Mouse (Mus musculus) testis, adult 2 months (tissue): ENCODE data around the gene Fam192a. TPM values are rescaled to one million over a fixed set of nuclear protein-coding genes. Genes with fewer than 3 reads are reported as not detected.

ENCODE experiments used
- H3K27ac ChIP-seq: fragments of 200-500 bp; 2 replicates; pipeline ENCODE4 v1.5.1; 2012; ENCODE audit warnings: low read depth, low read length; ENCODE audit not compliant: control insufficient read depth, insufficient read depth
- H3K27me3 ChIP-seq: fragments of 200-500 bp; 2 replicates; pipeline ENCODE4 v1.6.1; 2012; ENCODE audit warnings: mild to moderate bottlenecking, low read length, moderate library complexity; ENCODE audit not compliant: control insufficient read depth, insufficient read depth
- H3K36me3 ChIP-seq: fragments of 200-500 bp; 2 replicates; pipeline ENCODE4 v1.6.1; 2012; ENCODE audit warnings: mild to moderate bottlenecking, low read length; ENCODE audit not compliant: control insufficient read depth, insufficient read depth
- H3K4me1 ChIP-seq: fragments of 200-500 bp; 2 replicates; pipeline ENCODE4 v1.6.1; 2012; ENCODE audit warnings: low read length; ENCODE audit not compliant: control insufficient read depth, insufficient read depth
- H3K4me3 ChIP-seq: fragments of 200-500 bp; 2 replicates; pipeline ENCODE4 v1.5.1; 2012; ENCODE audit warnings: low read depth, mild to moderate bottlenecking, low read length, moderate library complexity, mixed read lengths; ENCODE audit not compliant: control insufficient read depth
- CTCF ChIP-seq: fragments of 200-500 bp; IDR thresholded peaks from 2 replicates; pipeline ENCODE4 v1.5.1; 2012; ENCODE audit warnings: low read depth, mild to moderate bottlenecking, inconsistent platforms, low read length, moderate library complexity; ENCODE audit not compliant: control insufficient read depth, insufficient read depth, insufficient replicate concordance
- POLR2A ChIP-seq: fragments of 200-500 bp; IDR thresholded peaks from 2 replicates; pipeline ENCODE4 v1.6.1; 2012; ENCODE audit warnings: low read depth, mild to moderate bottlenecking, inconsistent platforms, low read length, moderate library complexity; ENCODE audit not compliant: control insufficient read depth
- polyA plus RNA-seq: library from polyadenylated mRNA; depleted of rRNA; stranded (reverse); fragments of >200 nt; gene quantifications from 2 replicates; pipeline ENCODE4 v1.2.3, GENCODE M21; 2012; rRNA removed

Fam192a gene
- 25.1 TPM in 2 replicates for polyA plus RNA-seq

GRCm38 (mm10) chr8:94601607-94602385, at the start of gene Fam192a, which contains the start of gene Rspry1:
Gene Fam192a, minus strand, starts transcription at chr8:94601997.
Gene Rspry1, plus strand, starts transcription at chr8:94601937.
- Histone ChIP-seq H3K4me1 (peaks cover 2% of the 10 kb centered on the region; the same call in 1 of the 2 replicates), H3K4me3 (peak within 1 kb of the TSS; percentile 100), H3K27me3 (no peaks in the 10 kb centered on the region), H3K27ac (peak within 1 kb of the TSS; percentile 99), H3K36me3 (no peaks in the 10 kb centered on the region)
- TF ChIP-seq POLR2A, result peak; percentile 99
- peak; percentile 13; the same call in 1 of the 2 replicates for TF ChIP-seq CTCF

GRCm38 (mm10) chr8:94649496-94649895, 47.7 kb upstream of the Fam192a start:
- TF ChIP-seq CTCF, result no peak
- no peak for TF ChIP-seq POLR2A
- Histone ChIP-seq H3K36me3 (peaks cover 3% of the 10 kb centered on the region; the same call in 1 of the 2 replicates), H3K4me1 (no peaks in the 10 kb centered on the region)

GRCm38 (mm10) chr8:94646165-94646564, 44.4 kb upstream of the Fam192a start:
- H3K4me1 ChIP-seq, result no peaks in the 10 kb centered on the region
- H3K27ac ChIP-seq, result no peak overlapping the region
- no peaks in the 10 kb centered on the region for H3K27me3 ChIP-seq
- no peak for TF ChIP-seq CTCF
- TF ChIP-seq POLR2A, result no peak
- 0 out of 2 replicates have a peak, but pooled peaks cover 1% of the 10 kb centered on the region for H3K36me3 ChIP-seq
- no peak overlapping the region for H3K4me3 ChIP-seq

More at GRCm38 (mm10) chr8:94649496-94649895, 47.7 kb upstream of the Fam192a start:
- no peaks in the 10 kb centered on the region for H3K27me3 ChIP-seq
- H3K4me3 ChIP-seq, result no peak overlapping the region
- no peak overlapping the region for H3K27ac ChIP-seq

- Histone ChIP-seq H3K27me3 (no peaks in the 10 kb centered on the region), H3K4me3 (no peak overlapping the region), H3K4me1 (no peaks in the 10 kb centered on the region), H3K36me3 (peaks cover 3% of the 10 kb centered on the region), H3K27ac (no peak overlapping the region)
- no peak for TF ChIP-seq CTCF
- no peak for TF ChIP-seq POLR2A
These were observed 43.4 kb upstream of the Fam192a start for GRCm38 (mm10) chr8:94645202-94645601.

GRCm38 (mm10) chr8:94641938-94642337, 40.1 kb upstream of the Fam192a start:
- no peak overlapping the region for H3K4me3 ChIP-seq
- H3K4me1 ChIP-seq, result no peaks in the 10 kb centered on the region
- peaks cover 3% of the 10 kb centered on the region for H3K36me3 ChIP-seq
- TF ChIP-seq CTCF (no peak), POLR2A (no peak)
- H3K27me3 ChIP-seq, result no peaks in the 10 kb centered on the region
- H3K27ac ChIP-seq, result no peak overlapping the region

- TF ChIP-seq POLR2A, result no peak
- H3K4me3 ChIP-seq, result no peak overlapping the region
- H3K4me1 ChIP-seq, result no peaks in the 10 kb centered on the region
- peaks cover 3% of the 10 kb centered on the region for H3K36me3 ChIP-seq
- no peak overlapping the region for H3K27ac ChIP-seq
- no peaks in the 10 kb centered on the region for H3K27me3 ChIP-seq
These were observed 39.4 kb upstream of the Fam192a start for GRCm38 (mm10) chr8:94641183-94641582.

GRCm38 (mm10) chr8:94634211-94634610, 32.4 kb upstream of the Fam192a start:
- no peak overlapping the region for H3K27ac ChIP-seq
- no peaks in the 10 kb centered on the region for H3K27me3 ChIP-seq
- H3K36me3 ChIP-seq, result peaks cover 1% of the 10 kb centered on the region; the same call in 1 of the 2 replicates
- no peaks in the 10 kb centered on the region for H3K4me1 ChIP-seq
- no peak overlapping the region for H3K4me3 ChIP-seq
- no peak for TF ChIP-seq CTCF
